Mouse (Mus musculus) kidney, postnatal 36 days (tissue): ENCODE measurements around the gene Gstt1.
"Not testable (repeated sequence)": the region's sequence is repeated elsewhere in the genome, so short reads cannot be mapped to it uniquely, and the experiment has no call there.

Source experiments
- DNase-seq, 2 experiments: peaks; one replicate each; pipeline ENCODE4 v3.0.0; 2021 to 2022; ENCODE audit warnings: mixed read lengths in 2 of 2

Gene Gstt1

GRCm38 (mm10) chr10:75804217-75804616 lies 5.8 kb upstream of the Gstt1 start:
- DNase-seq: no peak

DNA sequence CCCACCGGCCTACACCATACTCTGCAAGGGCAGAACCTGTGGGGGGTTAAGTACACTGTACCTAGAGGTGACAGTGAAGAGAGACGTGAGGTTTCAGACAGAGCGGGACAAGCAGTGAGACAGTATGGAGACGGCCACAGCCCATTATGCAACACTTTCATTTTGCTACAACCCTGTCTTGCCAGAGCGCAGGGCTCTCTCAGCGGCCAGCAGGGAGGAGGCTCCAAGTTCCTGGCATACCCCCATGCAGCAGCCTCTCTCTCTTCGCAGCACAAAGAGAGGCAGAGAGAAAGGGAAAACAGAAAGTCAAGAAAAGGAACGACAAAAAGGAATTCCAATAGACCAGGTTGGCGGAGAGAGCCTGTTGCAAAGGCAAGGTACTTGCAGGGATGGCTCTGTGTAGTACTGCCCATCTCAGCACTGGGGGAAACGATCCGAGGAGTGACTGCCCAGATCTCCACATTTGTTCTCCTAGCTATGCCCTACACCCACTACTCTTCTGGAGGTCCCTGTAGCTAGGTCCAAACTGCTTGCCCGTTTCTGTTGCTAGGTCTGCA lies 687 bp downstream of the Gstt1 start:
- DNase-seq: peak; percentile 70 to 72

GRCm38 (mm10) chr10:75796731-75797516 lies 1.5 kb downstream of the Gstt1 start:
- DNase-seq: peak in 1 of 2 experiments; percentile 47

- DNase-seq: peak; percentile 67 to 88
Measured at GRCm38 (mm10) chr10:75794880-75795279, 3.5 kb downstream of the Gstt1 start.

- DNase-seq: no peak
Measured at GRCm38 (mm10) chr10:75790773-75791172, 7.6 kb downstream of the Gstt1 start.

DNA sequence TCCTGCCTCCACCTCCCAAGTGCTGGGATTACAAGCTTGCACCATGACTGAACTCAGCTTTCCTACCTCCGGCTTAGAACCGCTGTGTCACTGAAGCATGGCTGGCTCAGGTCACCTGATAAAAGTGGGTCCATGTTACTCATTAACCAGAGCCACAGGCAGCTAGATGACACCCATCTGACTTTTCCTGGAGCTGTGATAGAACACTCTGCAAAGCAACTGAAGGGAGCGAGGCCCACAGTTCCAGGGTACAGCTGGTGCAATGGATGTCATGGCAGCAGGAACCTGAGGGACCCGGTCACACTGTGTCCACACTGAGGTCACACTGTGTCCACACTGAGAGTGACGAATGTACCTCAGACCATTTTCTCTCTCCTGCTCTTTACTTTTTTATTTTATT lies 8.5 kb downstream of the Gstt1 start:
- peak; percentile 71 to 88 for DNase-seq

DNA sequence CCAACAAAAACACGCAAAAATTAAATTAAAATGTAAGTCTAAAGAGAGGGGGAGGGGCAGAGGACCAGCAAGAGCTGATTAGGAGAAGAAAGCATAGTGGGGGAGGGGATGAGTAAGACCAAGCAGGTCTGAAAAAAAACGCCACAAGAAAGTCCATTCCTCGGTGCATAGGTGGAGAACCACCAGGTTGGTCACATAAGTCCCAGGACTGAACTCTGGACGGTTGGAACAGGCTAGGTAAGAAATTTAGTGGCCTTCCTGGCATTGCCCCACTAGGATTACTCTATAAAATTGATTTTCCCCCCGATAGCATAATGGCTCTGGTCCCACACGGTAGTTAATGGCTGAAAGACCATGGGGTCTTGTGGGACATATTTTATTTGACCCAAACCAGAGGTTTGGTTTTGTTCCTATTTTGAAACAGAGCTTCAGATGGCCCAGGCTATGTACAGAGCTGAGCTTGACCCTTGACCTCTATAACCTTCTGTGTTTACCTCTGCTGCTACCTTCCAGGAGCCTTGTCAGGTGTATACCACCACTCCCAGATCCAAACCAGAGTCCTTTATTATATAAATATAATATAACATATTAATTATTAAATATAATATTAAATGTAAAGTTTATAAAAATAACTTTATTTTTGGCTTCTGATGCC lies 9.2 kb downstream of the Gstt1 start:
- no peak for DNase-seq

- no peak for DNase-seq
Measured at GRCm38 (mm10) chr10:75788277-75788676, 10.1 kb downstream of the Gstt1 start.

- DNase-seq: no peak
Measured at GRCm38 (mm10) chr10:75785442-75785841, 12.9 kb downstream of the Gstt1 start.

- peak; percentile 90 to 93 for DNase-seq
Measured at GRCm38 (mm10) chr10:75780769-75781578, 17.4 kb downstream of the Gstt1 start, which contains the start of the genes Gm20441 and Gstt3. Gene Gm20441, minus strand, starts transcription at chr10:75780954. Gene Gstt3, minus strand, starts transcription at chr10:75781414.

- DNase-seq: peak; percentile 76 to 82
Measured at GRCm38 (mm10) chr10:75779206-75780174, 18.9 kb downstream of the Gstt1 start.

- DNase-seq: no peak
Measured at GRCm38 (mm10) chr10:75777885-75778284, 20.5 kb downstream of the Gstt1 start.

GRCm38 (mm10) chr10:75776562-75776961 lies 21.8 kb downstream of the Gstt1 start:
- DNase-seq: no peak

- DNase-seq: no peak
Measured at GRCm38 (mm10) chr10:75774587-75774986, 23.8 kb downstream of the Gstt1 start.

- DNase-seq: no peak
Measured at GRCm38 (mm10) chr10:75774102-75774501, 24.3 kb downstream of the Gstt1 start.

DNA sequence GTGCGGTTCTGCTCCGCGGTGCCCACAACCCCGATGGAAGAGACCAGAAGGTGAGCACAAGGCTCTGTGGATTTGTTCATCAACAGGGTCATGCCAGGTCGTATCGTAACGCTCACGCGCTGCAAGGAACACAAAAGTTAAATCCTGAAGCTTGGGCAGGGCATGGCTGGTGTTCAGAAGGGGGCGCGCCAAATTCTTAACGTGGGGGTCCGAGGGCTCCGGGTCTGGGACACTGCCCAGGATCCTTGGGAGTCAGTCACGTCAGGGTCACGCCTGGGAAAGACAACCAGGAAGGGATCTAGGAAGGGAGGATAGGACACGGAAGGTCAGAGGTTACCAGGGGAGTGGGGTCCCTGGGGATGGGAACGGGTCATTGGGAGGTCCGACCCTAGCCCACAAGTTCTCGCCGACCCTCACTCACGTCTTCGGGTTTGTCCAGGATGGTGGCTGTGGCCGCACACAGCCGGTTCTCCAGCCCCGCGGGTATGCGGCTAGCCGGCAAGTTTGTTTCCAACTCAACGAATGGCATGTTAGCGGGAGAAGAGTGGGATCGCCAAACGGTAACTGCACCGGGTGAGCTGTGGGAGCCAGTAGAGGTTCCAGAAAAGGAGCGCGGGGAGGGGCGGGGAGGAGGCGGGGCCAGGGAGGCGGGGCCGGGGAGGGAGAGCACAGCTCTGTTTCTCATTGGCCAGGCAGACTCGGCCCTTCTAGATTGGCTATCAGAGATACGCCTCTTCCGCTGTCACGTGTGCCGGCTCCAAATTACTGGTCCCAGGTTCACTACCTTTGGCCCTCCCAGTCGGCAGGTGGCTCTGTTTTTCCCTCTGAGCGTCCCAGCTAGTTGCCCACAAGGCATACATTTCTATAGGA lies 25.4 kb downstream of the Gstt1 start, which contains the start of gene Ddt:
Gene Ddt (minus strand): TSS at position 620 of the 870 bp plus-strand sequence.
- DNase-seq: peak; percentile 93 to 96

DNA sequence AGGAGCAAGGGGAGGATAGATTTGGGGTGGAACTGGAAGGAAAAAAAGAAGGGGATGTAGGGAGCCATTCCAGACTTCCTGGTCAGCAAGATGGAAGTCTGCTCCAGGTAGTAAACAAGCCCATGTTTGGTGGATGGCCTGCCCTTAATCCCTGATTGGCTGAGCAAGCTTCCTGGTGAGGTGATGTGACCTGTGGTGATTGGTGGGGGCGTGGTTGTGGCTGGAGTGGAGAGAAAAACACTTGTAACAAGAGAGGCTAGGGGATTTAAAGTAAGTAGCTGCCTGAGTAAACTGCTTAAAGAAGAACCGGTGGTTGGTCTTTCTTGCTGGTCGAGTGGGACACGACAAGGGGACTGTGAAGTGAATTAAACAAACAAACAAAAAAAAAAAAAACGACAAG lies 30.6 kb downstream of the Gstt1 start:
- DNase-seq: not testable (repeated sequence)

DNA sequence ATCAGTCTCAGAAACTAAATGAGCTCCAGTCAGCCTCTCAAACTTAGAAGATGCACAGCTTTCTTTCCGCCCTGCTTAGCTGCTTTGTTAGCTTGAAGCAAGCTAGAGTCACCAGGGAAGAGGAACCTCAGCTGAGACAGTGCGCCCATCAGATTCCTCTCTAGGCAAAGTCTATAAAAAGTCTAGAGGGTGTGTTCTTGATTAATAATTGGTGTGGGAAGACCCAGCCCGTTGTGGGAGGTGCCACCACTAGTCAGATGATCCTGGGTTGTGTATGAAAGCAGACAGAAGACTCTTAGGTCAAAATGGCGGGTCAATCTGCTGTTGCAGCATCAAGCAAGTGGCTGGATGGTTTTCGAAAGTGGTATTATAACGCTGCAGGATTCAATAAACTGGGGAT lies 31.5 kb downstream of the Gstt1 start:
- DNase-seq: peak; percentile 68 to 80

- DNase-seq: peak; percentile 71 to 83
Measured at GRCm38 (mm10) chr10:75764519-75765473, 33.6 kb downstream of the Gstt1 start.
